Mouse (Mus musculus) cerebellum, postnatal 36 days (tissue): ENCODE results near the gene Gm28919.
"Not testable (repeated sequence)": the region's sequence is repeated elsewhere in the genome, so short reads cannot be mapped to it uniquely, and the experiment has no call there.

ENCODE experiments used
- DNase-seq, 2 experiments: peaks; one replicate each; pipeline ENCODE4 v3.0.0; 2021 to 2022; ENCODE audit warnings: mixed read lengths in 2 of 2

The Gm28919 gene

GRCm38 (mm10) chrY:6583246-6583645 lies at the start of gene Gm28919:
Gene Gm28919, plus strand, starts transcription at chrY:6583546.
- not testable (repeated sequence) for DNase-seq
